Mouse (Mus musculus) left cerebral cortex, postnatal 4 days (tissue): ENCODE measurements around the gene Fam98b. TPM values are rescaled to one million over a fixed set of nuclear protein-coding genes. Genes with fewer than 3 reads are reported as not detected.

Source experiments
- DNase-seq: peaks from one replicate; pipeline ENCODE4 v3.0.0-alpha.2; 2022
- intact Hi-C: fragments of 180-260 bp; cut with DNase I; formaldehyde crosslinking; loops from one replicate; pipeline ENCODE4 v1.15.1; 2025
- total RNA-seq, 2 experiments: library from RNA; stranded (reverse); gene quantifications; 2 replicates each; pipeline ENCODE4 v1.2.3; 2021

Fam98b gene
- total RNA-seq = 10 to 100 TPM; 63.0 to 63.1 TPM

GRCm38 (mm10) chr2:117249255-117250000 is at the start of gene Fam98b:
Fam98b (plus strand) TSS chr2:117249739.
- intact Hi-C loops = no loop called here
- DNase-seq = peak; percentile 87

GRCm38 (mm10) chr2:117200869-117201338 is 48.6 kb upstream of the Fam98b start:
- no peak for DNase-seq
- intact Hi-C loops = no loop called here

- no peak for DNase-seq
- intact Hi-C loops = no loop called here
These were observed 46.2 kb upstream of the Fam98b start for GRCm38 (mm10) chr2:117203350-117203749.

- intact Hi-C loops = no loop called here
- no peak for DNase-seq
These were observed 45.0 kb upstream of the Fam98b start for GRCm38 (mm10) chr2:117204534-117204933.

- DNase-seq = no peak
These were observed 44.5 kb upstream of the Fam98b start for GRCm38 (mm10) chr2:117205066-117205465.

GRCm38 (mm10) chr2:117210416-117211085 is 39.0 kb upstream of the Fam98b start:
- intact Hi-C loops = no loop called here
- DNase-seq = peak; percentile 4

More at GRCm38 (mm10) chr2:117205066-117205465, 44.5 kb upstream of the Fam98b start:
- intact Hi-C loops = no loop called here

- intact Hi-C loops = no loop called here
- DNase-seq = no peak
These were observed 33.4 kb upstream of the Fam98b start for GRCm38 (mm10) chr2:117216152-117216551.

GRCm38 (mm10) chr2:117217695-117218216 is 31.8 kb upstream of the Fam98b start:
- intact Hi-C loops = no loop called here
- no peak for DNase-seq

- no peak for DNase-seq
- intact Hi-C loops = no loop called here
These were observed 30.0 kb upstream of the Fam98b start for GRCm38 (mm10) chr2:117219536-117219935.

- intact Hi-C loops = no loop called here
These were observed 26.9 kb upstream of the Fam98b start for GRCm38 (mm10) chr2:117222651-117223050.

GRCm38 (mm10) chr2:117228601-117229125 is 20.9 kb upstream of the Fam98b start:
- intact Hi-C loops = no loop called here
- no peak for DNase-seq

More at GRCm38 (mm10) chr2:117222651-117223050, 26.9 kb upstream of the Fam98b start:
- DNase-seq = no peak

GRCm38 (mm10) chr2:117230261-117230660 is 19.3 kb upstream of the Fam98b start:
- no peak for DNase-seq
- intact Hi-C loops = loop anchor here (2.0 to 5.0 kb wide), 2 partner anchors 48 to 333 kb away; no protein-coding TSS in a partner anchor

- intact Hi-C loops = loop anchor here (2.0 to 5.0 kb wide), 2 partner anchors 49 to 334 kb away; no protein-coding TSS in a partner anchor
These were observed 18.3 kb upstream of the Fam98b start for GRCm38 (mm10) chr2:117231257-117231656.

GRCm38 (mm10) chr2:117241953-117242352 is 7.6 kb upstream of the Fam98b start:
- DNase-seq = no peak
- intact Hi-C loops = no loop called here

More at GRCm38 (mm10) chr2:117231257-117231656, 18.3 kb upstream of the Fam98b start:
- peak; percentile 91 for DNase-seq

GRCm38 (mm10) chr2:117250001-117250510 is 517 bp downstream of the Fam98b start:
- intact Hi-C loops = no loop called here
- DNase-seq = no peak

- DNase-seq = no peak
- intact Hi-C loops = no loop called here
These were observed 5.9 kb downstream of the Fam98b start for GRCm38 (mm10) chr2:117255415-117255814.

- no peak for DNase-seq
These were observed 8.1 kb downstream of the Fam98b start for GRCm38 (mm10) chr2:117257617-117258016.

GRCm38 (mm10) chr2:117262184-117262583 is 12.6 kb downstream of the Fam98b start:
- intact Hi-C loops = no loop called here

More at GRCm38 (mm10) chr2:117257617-117258016, 8.1 kb downstream of the Fam98b start:
- intact Hi-C loops = no loop called here

GRCm38 (mm10) chr2:117263786-117264408 is 14.4 kb downstream of the Fam98b start:
- intact Hi-C loops = loop anchor here (2.0 kb wide), 1 partner anchor 175 kb away; no protein-coding TSS in a partner anchor
- DNase-seq = peak; percentile 67

More at GRCm38 (mm10) chr2:117262184-117262583, 12.6 kb downstream of the Fam98b start:
- no peak for DNase-seq

- intact Hi-C loops = no loop called here
- DNase-seq = peak; percentile 21
These were observed 38.8 kb downstream of the Fam98b start for GRCm38 (mm10) chr2:117288291-117288690.
